Mouse (Mus musculus): ENCODE results near the gene Padi4.

Gene Padi4

GRCm38 (mm10) chr4:140774025-140774800, at the start of gene Padi4:
Padi4 (minus strand) TSS chr4:140774236.
- DNase-seq (ENCODE audit: low spot score), result no peak

- DNase-seq (ENCODE audit: low spot score), result peak; percentile 37
Observed at GRCm38 (mm10) chr4:140821988-140822387, 48.0 kb upstream of the Padi4 start.

DNA sequence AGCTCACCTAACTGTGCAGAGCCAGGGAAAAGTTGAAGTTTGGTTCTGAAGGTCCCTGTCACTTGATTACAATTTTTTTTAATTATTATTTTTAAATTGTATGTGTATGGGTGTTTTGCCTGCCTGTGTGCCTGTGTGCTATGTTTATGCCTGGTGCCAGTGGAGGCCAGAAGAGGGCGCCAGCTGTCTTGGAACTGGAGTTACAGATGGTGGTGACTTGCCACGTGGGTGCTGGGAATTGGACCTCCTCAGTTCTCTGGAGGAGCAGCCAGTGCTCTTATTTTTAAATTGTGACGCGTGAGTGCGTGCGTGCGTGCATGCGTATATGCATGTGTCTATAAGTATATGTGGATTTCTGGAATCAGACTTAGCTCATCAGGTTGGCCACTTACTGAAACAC, 43.4 kb upstream of the Padi4 start:
- DNase-seq (ENCODE audit: low spot score), result no peak

DNA sequence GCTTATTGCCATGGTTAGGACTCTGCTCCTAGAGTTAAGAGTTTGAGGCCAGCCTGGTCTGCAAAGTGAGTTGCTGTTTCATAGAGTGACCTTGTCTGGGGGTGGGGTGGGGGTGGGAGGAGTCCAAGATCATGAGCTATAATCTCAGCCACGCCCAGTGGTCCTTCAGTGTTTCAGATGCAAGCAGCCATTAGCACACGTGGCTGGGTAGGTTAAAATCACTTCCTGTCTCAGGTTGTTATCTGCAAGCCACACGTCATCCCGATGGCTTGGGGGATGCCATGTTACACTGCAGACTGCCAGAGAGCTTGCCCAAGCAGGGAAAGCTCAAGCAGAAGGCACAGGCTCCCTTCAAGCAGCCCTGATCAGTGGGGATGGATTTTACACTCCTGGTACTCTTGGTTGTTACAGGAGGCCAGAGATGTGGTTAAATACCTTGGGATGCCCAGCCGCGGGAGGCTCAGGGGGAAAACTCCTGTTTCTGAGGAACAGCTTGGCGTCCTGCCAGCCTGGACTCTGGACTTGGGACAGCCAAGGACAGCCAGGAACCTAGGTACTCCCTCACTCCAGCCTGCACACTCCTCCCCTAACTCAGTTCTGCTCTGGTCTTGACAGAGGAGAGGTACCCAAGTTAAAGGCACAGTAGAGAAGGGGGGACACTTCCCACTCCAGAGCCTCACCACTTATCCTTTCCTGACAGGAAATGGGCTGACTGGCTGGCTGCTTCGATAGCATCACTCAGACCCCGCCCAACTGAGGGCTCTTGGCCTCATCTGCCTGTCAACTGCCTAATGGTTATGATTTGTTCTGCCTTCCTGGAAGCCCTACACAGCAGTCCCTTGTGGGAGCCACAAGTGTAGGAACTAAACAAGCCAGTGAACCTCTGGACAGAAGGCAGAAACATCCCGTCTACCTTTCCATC, 42.2 kb upstream of the Padi4 start:
- peak; percentile 31 for DNase-seq (ENCODE audit: low spot score)

DNA sequence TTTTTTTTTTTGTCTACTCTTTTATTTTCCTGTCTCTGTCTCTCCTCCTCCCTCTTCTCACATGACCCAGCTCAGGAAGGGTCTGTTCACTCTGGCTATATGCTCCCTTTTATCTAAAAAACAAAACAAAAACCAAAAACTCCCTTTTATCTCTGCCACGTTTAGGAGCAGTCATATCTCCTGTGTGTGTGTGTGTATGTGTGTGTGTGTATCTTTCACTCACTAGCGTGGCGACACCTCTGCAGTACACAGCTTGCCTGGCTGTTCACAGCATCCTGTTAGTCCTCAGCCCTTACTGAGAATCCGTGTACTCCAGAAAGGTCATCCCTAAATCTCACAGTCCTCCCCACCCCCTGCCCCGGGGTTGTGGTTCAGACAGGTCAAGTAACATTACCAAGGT, 41.5 kb upstream of the Padi4 start:
- no peak for DNase-seq (ENCODE audit: low spot score)

DNA sequence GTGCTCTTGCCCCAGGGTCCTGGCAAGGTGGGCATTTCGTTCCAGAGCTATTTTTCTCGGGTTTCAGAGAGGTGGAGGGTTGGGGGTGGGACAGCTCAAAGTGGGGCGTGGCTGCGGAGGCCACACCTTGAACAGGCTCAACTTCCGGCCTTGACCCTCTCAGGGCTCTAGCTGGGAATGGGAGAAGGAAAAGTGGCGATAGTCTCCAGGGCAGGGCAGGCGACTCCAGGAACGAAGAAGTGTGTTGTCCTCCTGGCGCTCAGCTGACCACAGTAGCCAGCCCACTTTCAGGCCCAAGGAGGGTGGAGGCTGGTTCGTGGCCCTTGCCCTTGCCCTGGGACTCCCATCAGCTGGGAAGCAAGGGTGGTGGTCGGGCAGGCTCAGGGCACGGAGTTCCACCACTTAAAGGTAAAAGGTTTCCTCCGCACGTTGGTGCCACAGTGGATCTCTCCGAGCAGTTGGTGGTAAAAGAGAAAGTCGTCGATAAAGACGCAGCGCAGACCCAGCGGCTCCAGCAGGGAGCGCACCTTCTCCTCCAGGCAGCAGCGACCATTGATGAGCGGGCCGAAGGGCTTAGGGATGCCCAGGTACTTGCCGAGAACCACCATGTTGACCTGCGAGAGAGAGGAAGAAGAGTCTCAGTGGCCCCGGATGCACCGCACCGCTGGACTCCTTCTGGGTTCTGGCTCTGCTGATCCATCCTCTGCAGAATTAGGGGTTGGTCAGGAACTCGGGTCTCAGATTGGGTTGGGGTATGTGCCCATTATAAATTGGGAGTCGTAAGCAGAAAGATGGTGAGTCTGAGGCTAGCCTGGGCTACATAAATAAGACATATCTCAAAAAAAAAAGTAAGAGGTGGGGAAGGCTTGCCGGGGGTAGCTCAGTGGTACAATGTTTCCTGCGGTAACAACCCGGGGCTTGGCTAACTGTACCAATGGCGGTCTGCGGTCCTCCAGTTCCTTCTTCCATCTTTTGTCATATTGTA, 40.5 kb upstream of the Padi4 start:
- DNase-seq (ENCODE audit: low spot score), result peak; percentile 44

DNA sequence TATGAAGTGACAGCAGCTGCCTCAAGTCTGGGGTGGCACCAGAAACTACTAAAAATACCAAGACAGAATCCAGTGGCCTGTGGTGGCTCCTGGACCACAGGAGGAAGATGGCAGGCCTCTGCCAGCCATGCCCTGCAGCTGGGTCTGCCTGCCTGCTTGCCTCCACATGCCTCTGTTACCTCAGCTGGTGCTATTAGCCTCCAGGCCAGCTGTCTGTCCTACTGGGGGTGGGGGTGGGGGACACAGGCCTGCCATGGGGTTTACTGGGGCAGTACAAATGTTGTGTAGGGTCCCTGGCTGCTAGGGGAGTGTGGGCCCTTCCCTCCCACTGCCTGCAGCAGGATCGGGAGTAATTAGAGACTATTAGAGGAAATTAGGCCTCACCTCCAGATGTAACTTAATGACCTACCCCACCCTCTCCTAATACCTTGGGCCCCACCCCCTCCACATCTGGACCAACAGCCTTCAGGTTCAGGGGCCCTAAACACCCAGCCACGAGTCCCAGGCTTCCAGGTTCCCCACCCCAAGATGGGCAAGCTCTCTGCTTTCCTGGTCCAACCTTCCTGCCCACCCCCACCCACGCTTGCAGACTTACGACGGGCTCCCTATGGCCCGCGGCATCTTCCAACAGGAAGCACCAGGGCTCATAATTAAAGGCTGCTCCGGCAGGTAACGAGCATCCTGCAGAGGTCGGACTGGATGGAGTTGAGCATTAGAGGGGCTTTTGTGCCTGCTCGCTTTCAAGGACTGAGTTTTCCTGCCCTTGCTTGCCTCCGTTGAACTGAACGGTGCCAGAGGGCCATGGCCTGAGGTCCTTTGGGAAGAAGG, 39.5 kb upstream of the Padi4 start:
- no peak for DNase-seq (ENCODE audit: low spot score)

DNA sequence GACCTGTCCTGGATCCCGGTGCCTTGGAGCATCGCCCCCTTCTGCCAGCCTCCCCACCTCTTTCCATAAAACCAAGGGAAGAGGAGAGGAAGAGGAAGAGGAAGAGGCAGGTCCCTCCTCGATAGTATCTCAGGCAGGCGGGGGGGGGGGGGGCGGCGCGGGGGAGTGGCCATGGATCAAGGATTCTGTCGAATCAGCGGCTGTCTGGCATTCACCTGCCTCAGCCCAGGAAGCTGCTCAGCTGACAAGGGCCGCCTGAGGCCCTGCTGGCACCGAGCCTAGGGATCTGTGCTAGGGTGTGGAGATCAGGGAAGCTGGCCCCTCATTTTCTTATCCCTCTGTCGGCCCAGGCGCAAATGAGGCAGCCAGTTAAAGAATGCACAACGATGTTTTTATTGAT, 38.6 kb upstream of the Padi4 start:
- no peak for DNase-seq (ENCODE audit: low spot score)

- DNase-seq (ENCODE audit: low spot score), result no peak
Observed at GRCm38 (mm10) chr4:140812191-140812590, 38.2 kb upstream of the Padi4 start.

DNA sequence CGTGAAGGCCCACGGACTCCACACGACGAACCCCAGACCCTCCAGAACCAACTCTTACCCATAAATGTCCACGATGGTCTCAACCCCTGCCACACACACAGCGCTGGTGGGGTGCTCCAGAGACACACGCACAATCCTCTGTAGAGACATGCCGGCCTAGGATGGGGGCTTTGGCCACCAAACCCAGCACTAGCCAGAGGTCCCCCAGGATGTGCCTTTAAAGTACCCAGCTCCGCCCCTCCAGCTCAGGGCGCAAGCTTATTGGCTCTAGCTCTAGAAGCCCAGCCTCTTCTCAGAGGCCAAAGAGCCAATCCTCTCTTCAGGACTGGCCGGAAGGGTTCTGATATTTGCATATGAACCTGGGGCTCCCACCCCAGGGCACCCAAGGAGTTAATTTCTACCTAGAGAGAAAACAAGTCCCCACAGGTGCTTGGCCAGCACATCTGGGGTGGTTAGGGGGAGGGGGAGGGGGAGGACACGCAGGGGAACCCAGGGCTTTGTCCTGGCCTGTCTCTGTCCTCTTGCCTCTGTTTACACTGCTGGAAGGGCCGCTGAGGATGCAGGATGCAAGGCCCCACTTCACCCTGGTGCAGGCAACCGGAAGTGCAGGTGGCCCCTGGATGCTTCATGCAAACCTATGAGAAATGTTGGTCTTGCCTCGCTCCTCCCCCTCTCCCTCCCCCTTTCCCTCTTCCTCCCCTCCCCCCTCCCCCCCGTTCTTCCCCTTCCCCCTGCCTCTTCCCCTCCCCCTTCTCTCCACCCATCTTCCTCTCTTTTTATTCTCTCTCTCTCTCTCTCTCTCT, 36.6 kb upstream of the Padi4 start, which contains the start of gene Padi3:
Gene Padi3, minus strand, starts transcription at position 191 of the 803 bp plus-strand sequence.
- DNase-seq (ENCODE audit: low spot score), result no peak

- no peak for DNase-seq (ENCODE audit: low spot score)
Observed at GRCm38 (mm10) chr4:140809118-140809517, 35.1 kb upstream of the Padi4 start.

GRCm38 (mm10) chr4:140804601-140805000, 30.6 kb upstream of the Padi4 start:
- no peak for DNase-seq (ENCODE audit: low spot score)

- no peak for DNase-seq (ENCODE audit: low spot score)
Observed at GRCm38 (mm10) chr4:140801364-140801763, 27.3 kb upstream of the Padi4 start.

- no peak for DNase-seq (ENCODE audit: low spot score)
Observed at GRCm38 (mm10) chr4:140796786-140797185, 22.8 kb upstream of the Padi4 start.

GRCm38 (mm10) chr4:140794678-140795077, 20.6 kb upstream of the Padi4 start:
- DNase-seq (ENCODE audit: low spot score), result no peak

DNA sequence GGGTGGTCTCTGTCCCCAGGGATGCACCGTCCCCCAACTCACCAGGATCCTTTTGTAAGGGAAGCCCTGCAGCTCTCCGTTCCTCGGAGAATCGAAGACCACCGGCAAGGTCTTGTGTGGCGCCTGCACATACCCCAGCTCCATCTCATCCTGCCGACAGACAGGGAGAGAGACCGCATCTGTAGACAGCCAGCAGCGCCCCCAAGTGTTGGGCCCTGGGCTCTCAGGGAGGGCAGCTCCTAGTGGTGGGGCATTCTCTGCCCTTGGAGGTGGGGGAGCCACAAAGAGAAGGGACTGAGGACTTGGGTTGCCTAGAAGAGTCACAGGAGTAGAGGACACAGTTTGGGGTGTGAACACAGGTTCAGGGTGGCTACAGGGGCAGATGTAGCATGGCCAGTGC, 19.8 kb upstream of the Padi4 start:
- no peak for DNase-seq (ENCODE audit: low spot score)

DNA sequence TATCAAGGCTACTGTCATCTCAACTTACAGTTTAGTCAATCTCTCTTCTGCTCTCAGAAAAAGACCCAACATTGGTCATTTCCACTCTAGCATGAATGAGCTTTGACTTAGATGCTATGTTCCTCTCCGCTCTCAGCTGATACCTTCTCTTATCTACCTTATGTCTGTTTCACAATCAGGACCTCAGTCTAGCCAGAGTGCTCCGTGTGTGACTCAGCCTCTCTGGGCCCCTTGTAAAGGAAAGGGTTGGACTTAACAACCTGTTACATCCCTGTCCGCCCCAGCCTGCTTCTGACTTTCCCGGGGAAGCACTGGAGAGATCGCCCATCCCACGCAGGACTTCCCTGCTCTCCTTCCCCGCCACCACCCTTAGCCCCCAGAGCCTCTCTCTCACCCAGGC, 18.5 kb upstream of the Padi4 start:
- DNase-seq (ENCODE audit: low spot score), result no peak

GRCm38 (mm10) chr4:140791071-140791470, 17.0 kb upstream of the Padi4 start:
- DNase-seq (ENCODE audit: low spot score), result no peak

- DNase-seq (ENCODE audit: low spot score), result no peak
Observed at GRCm38 (mm10) chr4:140789983-140790382, 15.9 kb upstream of the Padi4 start.

GRCm38 (mm10) chr4:140788983-140789382, 14.9 kb upstream of the Padi4 start:
- peak; percentile 55 for DNase-seq (ENCODE audit: low spot score)

Data from lung, postnatal 25 days (tissue).